Mouse (Mus musculus) stomach, postnatal 0 days (tissue): Measurements from ENCODE around the gene Il17re.

Experiments used
- CTCF ChIP-seq: IDR thresholded peaks from 2 replicates; pipeline ENCODE4 v1.5.1; 2016; ENCODE audit warnings: antibody characterized with exemption, low read depth, mild to moderate bottlenecking, moderate library complexity
- EP300 ChIP-seq: optimal IDR thresholded peaks from 2 replicates; pipeline ENCODE3; 2016; ENCODE audit warnings: antibody characterized with exemption

DNA sequence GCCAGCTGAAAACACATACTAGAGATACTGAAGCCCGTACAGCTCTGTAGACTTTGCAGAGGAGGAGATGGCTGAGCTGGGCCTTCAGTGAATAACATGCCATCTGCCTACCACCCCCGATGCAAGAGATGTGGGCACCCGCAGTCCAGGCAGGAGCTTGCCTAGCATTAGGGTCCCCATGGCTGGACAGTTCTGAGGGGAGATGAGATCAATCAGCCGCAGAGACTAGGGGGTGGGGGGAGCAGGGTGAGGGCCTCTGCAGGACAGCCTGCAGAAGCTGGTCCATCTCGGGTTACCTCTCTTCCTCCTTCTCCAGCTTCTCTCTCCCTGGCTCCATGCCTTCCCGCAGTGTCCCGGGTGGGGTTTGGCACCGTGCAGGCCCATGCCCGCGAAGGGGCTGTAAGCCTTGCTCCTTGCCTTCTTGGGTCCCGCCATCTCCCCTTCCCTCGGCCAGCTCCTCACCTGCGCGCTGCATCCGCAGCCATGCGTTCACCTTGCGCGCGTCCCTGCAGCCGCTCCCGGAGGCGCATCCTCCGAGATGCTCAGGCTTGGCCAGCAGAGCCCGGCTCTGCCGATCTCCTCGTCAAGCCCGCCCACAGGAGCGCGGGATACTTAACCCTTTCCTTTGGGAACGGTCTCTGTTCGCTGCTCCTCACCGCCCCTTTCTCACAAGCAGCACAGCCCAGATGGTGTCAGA, 43.3 kb downstream of the Il17re start, which contains the start of gene Prrt3:
- TF ChIP-seq CTCF: no peak
- TF ChIP-seq EP300: no peak
